Mouse (Mus musculus) heart, postnatal 25 days (tissue): ENCODE data around the gene Nf1. TPM values are rescaled to one million over a fixed set of nuclear protein-coding genes. Genes with fewer than 3 reads are reported as not detected.

ENCODE experiments used
- DNase-seq: peaks from one replicate; pipeline ENCODE4 v3.0.0; 2022; ENCODE audit warnings: low spot score
- intact Hi-C: fragments of 180-260 bp; cut with DNase I; formaldehyde crosslinking; loops from one replicate; pipeline ENCODE4 v1.15.1; 2025
- total RNA-seq, 2 experiments: library from RNA; stranded (reverse); gene quantifications; 2 replicates each; pipeline ENCODE4 v1.2.3; 2021

Nf1 gene
- total RNA-seq, 2 experiments from 2014 or later, result 27.1 to 30.0 TPM

GRCm38 (mm10) chr11:79323985-79324685 lies 15.4 kb upstream of the Nf1 start:
- DNase-seq, result no peak
- intact Hi-C loops, result no loop called here

GRCm38 (mm10) chr11:79325663-79326062 lies 13.8 kb upstream of the Nf1 start:
- no peak for DNase-seq
- intact Hi-C loops, result no loop called here

- intact Hi-C loops, result no loop called here
- no peak for DNase-seq
Measured at GRCm38 (mm10) chr11:79327106-79327505, 12.4 kb upstream of the Nf1 start.

- intact Hi-C loops, result no loop called here
- DNase-seq, result no peak
Measured at GRCm38 (mm10) chr11:79328060-79328459, 11.4 kb upstream of the Nf1 start.

GRCm38 (mm10) chr11:79329585-79329984 lies 9.9 kb upstream of the Nf1 start:
- no peak for DNase-seq
- intact Hi-C loops, result no loop called here

- intact Hi-C loops, result loop anchor here (5.0 kb wide), 1 partner anchor 62 kb away; no protein-coding TSS in a partner anchor
- no peak for DNase-seq
Measured at GRCm38 (mm10) chr11:79335077-79335476, 4.4 kb upstream of the Nf1 start.

GRCm38 (mm10) chr11:79336722-79337267 lies 2.7 kb upstream of the Nf1 start:
- no peak for DNase-seq
- intact Hi-C loops, result loop anchor here (2.0 to 5.0 kb wide), 2 partner anchors 32 to 61 kb away; no protein-coding TSS in a partner anchor

GRCm38 (mm10) chr11:79338621-79339020 lies 872 bp upstream of the Nf1 start:
- DNase-seq, result no peak

GRCm38 (mm10) chr11:79339808-79340781 lies 602 bp downstream of the Nf1 start:
- intact Hi-C loops, result loop anchor here (5.0 kb wide), 1 partner anchor 57 kb away; no protein-coding TSS in a partner anchor
- DNase-seq, result peak; percentile 8

More at GRCm38 (mm10) chr11:79338621-79339020, 872 bp upstream of the Nf1 start:
- intact Hi-C loops, result loop anchor here (5.0 kb wide), 1 partner anchor 59 kb away; no protein-coding TSS in a partner anchor

GRCm38 (mm10) chr11:79356995-79357394 lies 17.5 kb downstream of the Nf1 start:
- intact Hi-C loops, result no loop called here
- no peak for DNase-seq

GRCm38 (mm10) chr11:79357397-79357796 lies 17.9 kb downstream of the Nf1 start:
- intact Hi-C loops, result no loop called here
- DNase-seq, result no peak

GRCm38 (mm10) chr11:79364956-79365355 lies 25.5 kb downstream of the Nf1 start:
- intact Hi-C loops, result no loop called here
- DNase-seq, result no peak

GRCm38 (mm10) chr11:79366284-79366683 lies 26.8 kb downstream of the Nf1 start:
- DNase-seq, result no peak
- intact Hi-C loops, result no loop called here

- intact Hi-C loops, result no loop called here
- DNase-seq, result no peak
Measured at GRCm38 (mm10) chr11:79373031-79373430, 33.5 kb downstream of the Nf1 start.

- peak; percentile 21 for DNase-seq
- intact Hi-C loops, result loop anchor here (1.0 to 10.0 kb wide), 5 partner anchors 61 to 444 kb away; partner anchors contain the start of genes Gm9964 and Nf1
Measured at GRCm38 (mm10) chr11:79398336-79398735, 58.8 kb downstream of the Nf1 start.

GRCm38 (mm10) chr11:79403625-79404319 lies 64.3 kb downstream of the Nf1 start:
- DNase-seq, result no peak
- intact Hi-C loops, result no loop called here

- no peak for DNase-seq
- intact Hi-C loops, result no loop called here
Measured at GRCm38 (mm10) chr11:79413761-79414513, 74.4 kb downstream of the Nf1 start.

- DNase-seq, result no peak
- intact Hi-C loops, result no loop called here
Measured at GRCm38 (mm10) chr11:79422496-79422895, 83.0 kb downstream of the Nf1 start.

- intact Hi-C loops, result no loop called here
- DNase-seq, result no peak
Measured at GRCm38 (mm10) chr11:79426571-79426970, 87.1 kb downstream of the Nf1 start.
